ENCODE assay signal across 8 mouse cellular contexts in the genomic region with DNA sequence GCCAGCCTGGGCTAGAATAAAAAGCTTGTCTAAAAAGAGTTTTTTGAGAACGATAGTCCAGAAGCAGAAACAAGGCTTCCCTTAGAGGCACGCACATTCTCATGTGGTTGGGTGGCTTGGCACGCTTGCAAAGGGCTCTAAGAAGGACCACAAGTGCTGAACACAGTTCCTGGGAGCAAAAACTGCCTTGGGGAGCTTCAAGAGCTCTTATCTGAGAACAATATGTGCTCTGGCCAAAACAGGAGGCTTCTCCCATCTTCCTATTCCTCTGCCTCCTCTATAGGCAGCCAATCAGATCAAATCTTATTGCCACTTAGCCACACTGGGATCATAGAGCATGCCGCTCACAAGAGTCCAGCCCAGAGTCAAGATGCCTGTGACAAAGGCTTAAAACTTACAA. TPM values are rescaled to one million over a fixed set of nuclear protein-coding genes. Genes with fewer than 3 reads are reported as not detected.
DNase-seq lines count a peak whose midpoint lies in the region; ATAC-seq and TF ChIP-seq lines count a peak whose summit lies in the region.

No protein-coding gene starts in this region.

- peaks cover 20% of the 10 kb centered on the region for H3K4me1 ChIP-seq in embryonic facial prominence, embryonic 14.5 days (ENCODE audit: control insufficient read depth, insufficient read depth, low read length)
- peaks cover 5% of the 10 kb centered on the region for H3K4me1 ChIP-seq in hindbrain, postnatal 0 days (ENCODE audit: insufficient read depth, low read length)

- peak; percentile 36 for DNase-seq in gastrocnemius, adult 2 months
- no peak for DNase-seq in gastrocnemius, postnatal 10 days
- DNase-seq in embryonic facial prominence, embryonic 14.5 days (ENCODE audit: low spot score), result peak; percentile 32
- DNase-seq in hindbrain, postnatal 0 days (ENCODE audit: low spot score), result no peak
- DNase-seq in right cerebral cortex, postnatal 25 days, result no peak
- no peak for DNase-seq in cerebellum, postnatal 10 days
- DNase-seq in right cerebral cortex, postnatal 36 days (ENCODE audit: low spot score in 2 of 2), result no peak

- H3K36me3 ChIP-seq in embryonic facial prominence, embryonic 14.5 days (ENCODE audit: control insufficient read depth, insufficient read depth, low read length), result no peaks in the 10 kb centered on the region
- no peaks in the 10 kb centered on the region for H3K36me3 ChIP-seq in hindbrain, postnatal 0 days (ENCODE audit: insufficient read depth, low read length)
- peaks cover 21% of the 10 kb centered on the region for H3K36me3 ChIP-seq in macrophage (ENCODE audit: inconsistent target)

- peak overlapping the region; percentile 34 for H3K4me3 ChIP-seq in gastrocnemius, adult 2 months
- H3K4me3 ChIP-seq in embryonic facial prominence, embryonic 14.5 days (ENCODE audit: low read depth, low read length), result no peak overlapping the region
- H3K4me3 ChIP-seq in hindbrain, postnatal 0 days (ENCODE audit: low read length), result no peak overlapping the region
- no peak overlapping the region for H3K4me3 ChIP-seq in macrophage (ENCODE audit: inconsistent target)

- no peak overlapping the region for H3K9ac ChIP-seq in embryonic facial prominence, embryonic 14.5 days (ENCODE audit: low read depth, low read length)
- no peak overlapping the region for H3K9ac ChIP-seq in hindbrain, postnatal 0 days (replicated peaks; ENCODE audit: low read length)

- TF ChIP-seq CTCF in gastrocnemius, adult 2 months (IDR thresholded peaks at IDR 0.05), result no peak
- TF ChIP-seq CTCF in hindbrain, postnatal 0 days (IDR thresholded peaks at IDR 0.05; ENCODE audit: low read depth), result no peak

- no peaks in the 10 kb centered on the region for H3K27me3 ChIP-seq in embryonic facial prominence, embryonic 14.5 days (replicated peaks; ENCODE audit: control insufficient read depth, insufficient read depth, low read length)
- no peaks in the 10 kb centered on the region for H3K27me3 ChIP-seq in hindbrain, postnatal 0 days (ENCODE audit: insufficient read depth, low read length)

- no peak overlapping the region for H3K4me2 ChIP-seq in embryonic facial prominence, embryonic 14.5 days (ENCODE audit: low read depth, low read length)
- no peak overlapping the region for H3K4me2 ChIP-seq in hindbrain, postnatal 0 days (ENCODE audit: low read depth, low read length)

- peaks cover 100% of the 10 kb centered on the region for H3K79me2 ChIP-seq in macrophage (ENCODE audit: inconsistent target)

- WGBS in embryonic facial prominence, embryonic 14.5 days, result 72% methylated on average over 4 of the region's 4 CpGs
- 69% methylated on average over 4 of the region's 4 CpGs for WGBS in hindbrain, postnatal 0 days
- WGBS in macrophage (ENCODE audit: missing documents), result 49% methylated on average over 4 of the region's 4 CpGs

- ATAC-seq in embryonic facial prominence, embryonic 14.5 days (ENCODE audit: low read depth), result no peak
- ATAC-seq in hindbrain, postnatal 0 days, result no peak

- peak overlapping the region; percentile 87 for H3K27ac ChIP-seq in gastrocnemius, adult 2 months
- peak overlapping the region; percentile 73 for H3K27ac ChIP-seq in embryonic facial prominence, embryonic 14.5 days (replicated peaks; ENCODE audit: low read depth, low read length)
- peak overlapping the region; percentile 45; the same call in 1 of the 2 replicates for H3K27ac ChIP-seq in hindbrain, postnatal 0 days
- peak overlapping the region; percentile 89 for H3K27ac ChIP-seq in macrophage

- H3K9me3 ChIP-seq in embryonic facial prominence, embryonic 14.5 days (ENCODE audit: control insufficient read depth, low read length), result no peaks in the 10 kb centered on the region
- H3K9me3 ChIP-seq in hindbrain, postnatal 0 days (ENCODE audit: low read length), result no peaks in the 10 kb centered on the region

- intact Hi-C loops in gastrocnemius, adult 2 months (cut with DNase I), result loop anchor here (2.0 kb wide), 1 partner anchor 16 kb away; no protein-coding TSS in a partner anchor

RNA-seq across cellular contexts. Expression of gene Clic4, which starts 18.3 kb away (rescaled TPM):
- total RNA-seq in gastrocnemius, adult 2 months (2021), result 10 to 100 TPM; 16.9 to 33.9 TPM
- total RNA-seq in gastrocnemius, postnatal 10 days (2021), result 10 to 100 TPM; 56.8 to 69.7 TPM
- polyA plus RNA-seq in embryonic facial prominence, embryonic 14.5 days (2014; fragmentation: Nextera tagmentation; extraction: Ambion mirVana), result 97.5 and 100 TPM in 2 replicates
- total RNA-seq in hindbrain, postnatal 0 days (2014; rRNA removed), result 64.7 and 70.1 TPM in 2 replicates
- polyA plus RNA-seq in hindbrain, postnatal 0 days (2015; fragmentation: Nextera tagmentation; extraction: Ambion mirVana), result 57.1 and 59.7 TPM in 2 replicates
- total RNA-seq in macrophage (2018; cell fraction: chromatin; rRNA removed), result 1,000 to 10,000 TPM in 4 of 26 experiments, 100 to 1,000 TPM in 12, 10 to 100 TPM in 10; 44.7 to 1,202 (median 255) TPM
- total RNA-seq in macrophage (2018; cell fraction: cytosol; rRNA removed), result 1,000 to 10,000 TPM in 1 of 26 experiments, 100 to 1,000 TPM in 25; 181 to 1,494 (median 243) TPM
- total RNA-seq in macrophage (2018; cell fraction: nucleus; rRNA removed), result 1,000 to 10,000 TPM in 4 of 26 experiments, 100 to 1,000 TPM in 21, 10 to 100 TPM in 1; 96.8 to 1,122 (median 483) TPM
- polyA plus RNA-seq in macrophage (2018), result 149 to 188 TPM (median 173 TPM) in 3 replicates

Comparison
In these comparisons a context has a peak if more than half of its experiments do, and no peak if none do; other contexts are left out.
1. DNase-seq: peak in gastrocnemius, adult 2 months (single experiment) and embryonic facial prominence, embryonic 14.5 days (single experiment); none in gastrocnemius, postnatal 10 days (single experiment), hindbrain, postnatal 0 days (single experiment), right cerebral cortex, postnatal 25 days (single experiment), cerebellum, postnatal 10 days (0 of 2) and right cerebral cortex, postnatal 36 days (0 of 2).
2. Peak in every context shown above with its lines, with median percentiles within 50 percentile points of each other: H3K27ac ChIP-seq.